Mouse (Mus musculus) testis, postnatal 10 days (tissue): ENCODE measurements around the gene Ulk1.
A peak's percentile ranks its signal among the peaks of the same experiment; 100 is the strongest.
"Not testable (repeated sequence)": the region's sequence is repeated elsewhere in the genome, so short reads cannot be mapped to it uniquely, and the experiment has no call there.

Experiments used
- DNase-seq: peaks from one replicate; pipeline ENCODE4 v3.0.0; 2021; ENCODE audit warnings: low spot score

Ulk1 gene

GRCm38 (mm10) chr5:110804012-110804743 lies 5.7 kb downstream of the Ulk1 start:
- no peak for DNase-seq

- no peak for DNase-seq
Measured at GRCm38 (mm10) chr5:110802809-110803208, 7.1 kb downstream of the Ulk1 start.

GRCm38 (mm10) chr5:110802186-110802585 lies 7.7 kb downstream of the Ulk1 start:
- DNase-seq, result no peak

- DNase-seq, result no peak
Measured at GRCm38 (mm10) chr5:110801036-110801624, 8.8 kb downstream of the Ulk1 start.

GRCm38 (mm10) chr5:110797696-110798095 lies 12.2 kb downstream of the Ulk1 start:
- no peak for DNase-seq

- no peak for DNase-seq
Measured at GRCm38 (mm10) chr5:110794363-110794762, 15.5 kb downstream of the Ulk1 start.

GRCm38 (mm10) chr5:110788684-110789083 lies 21.2 kb downstream of the Ulk1 start:
- DNase-seq, result no peak

- no peak for DNase-seq
Measured at GRCm38 (mm10) chr5:110786081-110786835, 23.6 kb downstream of the Ulk1 start.

- DNase-seq, result peak; percentile 31
Measured at GRCm38 (mm10) chr5:110783150-110783549, 26.7 kb downstream of the Ulk1 start.

GRCm38 (mm10) chr5:110781529-110782238 lies 28.2 kb downstream of the Ulk1 start:
- DNase-seq, result peak; percentile 33

- DNase-seq, result peak; percentile 70
Measured at GRCm38 (mm10) chr5:110780761-110781528, 29.0 kb downstream of the Ulk1 start.

GRCm38 (mm10) chr5:110779998-110780760 lies 29.7 kb downstream of the Ulk1 start, which contains the start of gene Pus1:
Gene Pus1 (minus strand): TSS chr5:110780659.
- peak; percentile 97 for DNase-seq

- peak; percentile 56 for DNase-seq
Measured at GRCm38 (mm10) chr5:110779276-110779997, 30.5 kb downstream of the Ulk1 start.

GRCm38 (mm10) chr5:110778263-110778662 lies 31.6 kb downstream of the Ulk1 start:
- peak; percentile 36 for DNase-seq

GRCm38 (mm10) chr5:110776141-110776540 lies 33.8 kb downstream of the Ulk1 start:
- no peak for DNase-seq

- no peak for DNase-seq
Measured at GRCm38 (mm10) chr5:110774511-110774910, 35.4 kb downstream of the Ulk1 start.

GRCm38 (mm10) chr5:110772945-110773344 lies 37.0 kb downstream of the Ulk1 start:
- DNase-seq, result not testable (repeated sequence)

GRCm38 (mm10) chr5:110770448-110771158 lies 39.3 kb downstream of the Ulk1 start, which contains the start of gene Ep400:
Gene Ep400 (minus strand): TSS chr5:110770717.
- peak; percentile 100 for DNase-seq

- DNase-seq, result no peak
Measured at GRCm38 (mm10) chr5:110770031-110770445, 39.9 kb downstream of the Ulk1 start.
